Mouse (Mus musculus) embryonic facial prominence, embryonic 11.5 days (tissue): ENCODE data around the gene Dohh. TPM values are rescaled to one million over a fixed set of nuclear protein-coding genes. Genes with fewer than 3 reads are reported as not detected.
A peak's percentile ranks its signal among the peaks of the same experiment; 100 is the strongest.

Experiments
- ATAC-seq: fragments of 200-750 bp; cut with Nextera tagmentation; replicated peaks from 2 replicates; pipeline ENCODE4 v1.8.0; 2017; ENCODE audit warnings: low read depth; ENCODE audit not compliant: insufficient number of reproducible peaks, low FRiP score, low TSS enrichment
- DNase-seq: peaks from one replicate; pipeline ENCODE4 v3.0.0-alpha.2; 2015; ENCODE audit warnings: low spot score
- H3K27ac ChIP-seq: fragments of 300-500 bp; sonication (generic); replicated peaks from 2 replicates; pipeline ENCODE4 v1.5.1; 2014; ENCODE audit warnings: mild to moderate bottlenecking, low read depth, low read length, control low read depth
- H3K27me3 ChIP-seq: fragments of 300-500 bp; sonication (generic); 2 replicates; pipeline ENCODE4 v1.6.1; 2014; ENCODE audit warnings: mild to moderate bottlenecking, low read length, moderate library complexity, mixed read lengths; ENCODE audit not compliant: control insufficient read depth, insufficient read depth
- H3K36me3 ChIP-seq: fragments of 300-500 bp; sonication (generic); replicated peaks from 2 replicates; pipeline ENCODE4 v1.6.1; 2014; ENCODE audit warnings: low read depth, mild to moderate bottlenecking, low read length, moderate library complexity, mixed read lengths; ENCODE audit not compliant: control insufficient read depth, insufficient read depth
- H3K4me1 ChIP-seq: fragments of 300-500 bp; sonication (generic); 2 replicates; pipeline ENCODE4 v1.6.1; 2014; ENCODE audit warnings: low read length, mixed read lengths; ENCODE audit not compliant: control insufficient read depth, insufficient read depth
- H3K4me2 ChIP-seq: fragments of 300-500 bp; sonication (generic); 2 replicates; pipeline ENCODE4 v1.6.1; 2014; ENCODE audit warnings: low read depth, mild to moderate bottlenecking, control low read depth, low read length, moderate library complexity
- H3K4me3 ChIP-seq: fragments of 300-500 bp; sonication (generic); 2 replicates; pipeline ENCODE4 v1.5.1; 2014; ENCODE audit warnings: low read depth, low read length, control low read depth
- H3K9ac ChIP-seq: fragments of 300-500 bp; sonication (generic); replicated peaks from 2 replicates; pipeline ENCODE4 v1.6.1; 2014; ENCODE audit warnings: mild to moderate bottlenecking, control low read depth, low read length
- H3K9me3 ChIP-seq: fragments of 300-500 bp; sonication (generic); replicated peaks from 2 replicates; pipeline ENCODE4 v1.6.1; 2016; ENCODE audit warnings: mild to moderate bottlenecking, low read length, inconsistent platforms, mixed read lengths; ENCODE audit not compliant: control insufficient read depth
- WGBS: fragments of 180-500 bp; shearing (Covaris S2); extraction: QIAGEN DNeasy Blood & Tissue Kit; methylation state at CpG from one replicate; pipeline ENCODE4 v1.1.7; 2014; 5-methylcytosine and 5-hydroxymethylcytosine counted together
- polyA plus RNA-seq: library from polyadenylated mRNA; unstranded; fragments of >200 nt; fragmentation: Nextera tagmentation; extraction: Ambion mirVana; gene quantifications from 2 replicates; pipeline ENCODE4 v1.2.1, GENCODE M21; 2014

The Dohh gene
- polyA plus RNA-seq, 1 experiment from 2014 or later: 45.0 TPM

DNA sequence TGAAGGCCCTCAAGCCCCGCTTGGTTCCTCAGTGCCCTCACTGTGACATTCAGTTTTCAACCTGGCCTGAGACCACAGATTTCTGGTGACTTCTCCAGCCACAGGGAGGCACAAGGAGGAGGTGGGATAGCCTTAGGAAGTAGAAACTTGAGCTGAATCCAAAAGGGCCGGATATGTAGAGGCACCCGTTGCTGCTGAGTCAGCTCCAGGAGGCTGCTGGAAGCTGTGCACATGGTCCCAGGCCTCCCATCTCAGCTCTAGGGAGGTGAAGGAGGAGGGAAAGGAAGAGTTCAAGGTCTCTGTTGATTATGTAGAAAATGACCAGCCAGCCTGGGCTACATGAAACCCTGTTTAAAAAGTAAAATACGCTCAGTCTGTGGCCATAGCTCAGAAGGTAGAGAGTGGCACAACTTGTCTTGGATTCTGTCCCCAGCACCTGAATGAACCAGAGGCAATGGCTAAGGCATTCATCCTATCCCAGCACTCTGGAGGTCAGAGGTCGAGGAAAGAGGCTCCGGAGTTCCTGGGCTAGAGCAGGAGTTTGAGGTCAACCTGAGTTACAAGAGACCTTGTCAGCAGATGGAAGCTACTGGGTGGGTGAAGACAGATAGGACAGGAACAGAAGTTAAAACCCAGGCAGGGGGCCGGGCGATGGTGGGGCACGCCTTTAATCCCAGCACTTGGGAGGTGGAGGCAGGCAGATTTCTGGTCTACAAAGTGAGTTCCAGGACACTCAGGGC, 29.3 kb upstream of the Dohh start:
- DNase-seq: no peak
- no peak for ATAC-seq
- Histone ChIP-seq H3K4me1 (no peaks in the 10 kb centered on the region; the same call in 1 of the 2 replicates), H3K36me3 (no peaks in the 10 kb centered on the region), H3K27ac (no peak overlapping the region), H3K9me3 (no peaks in the 10 kb centered on the region), H3K4me3 (no peak overlapping the region), H3K27me3 (no peaks in the 10 kb centered on the region), H3K4me2 (no peak overlapping the region), H3K9ac (no peak overlapping the region)
- 55% methylated on average over 9 of the region's 9 CpGs for WGBS

DNA sequence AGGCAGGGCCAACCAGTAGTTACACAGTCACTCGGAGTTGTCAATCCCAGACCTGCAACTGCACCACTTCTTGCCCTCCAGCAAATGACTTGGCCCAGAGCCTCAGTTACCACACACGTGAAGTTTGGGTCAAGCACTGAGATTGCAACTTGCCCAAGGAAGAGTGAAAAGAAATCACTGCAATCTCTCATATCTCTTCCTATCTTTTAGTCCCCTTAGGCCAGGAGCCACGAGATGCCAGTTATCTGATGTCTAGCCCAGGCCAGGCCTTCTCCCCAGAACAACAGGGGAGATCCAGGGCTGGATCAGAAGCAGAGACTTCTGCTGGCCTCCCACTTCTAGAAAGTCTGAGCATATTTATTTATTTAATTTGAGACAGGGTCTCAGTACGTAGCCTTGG, 28.7 kb upstream of the Dohh start:
- WGBS: 88% methylated on average over 4 of the region's 4 CpGs
- Histone ChIP-seq H3K27me3 (no peaks in the 10 kb centered on the region), H3K9me3 (no peaks in the 10 kb centered on the region), H3K4me2 (no peak overlapping the region), H3K27ac (no peak overlapping the region), H3K4me1 (no peaks in the 10 kb centered on the region; the same call in 1 of the 2 replicates), H3K36me3 (no peaks in the 10 kb centered on the region), H3K9ac (no peak overlapping the region), H3K4me3 (no peak overlapping the region)
- no peak for DNase-seq
- ATAC-seq: no peak

DNA sequence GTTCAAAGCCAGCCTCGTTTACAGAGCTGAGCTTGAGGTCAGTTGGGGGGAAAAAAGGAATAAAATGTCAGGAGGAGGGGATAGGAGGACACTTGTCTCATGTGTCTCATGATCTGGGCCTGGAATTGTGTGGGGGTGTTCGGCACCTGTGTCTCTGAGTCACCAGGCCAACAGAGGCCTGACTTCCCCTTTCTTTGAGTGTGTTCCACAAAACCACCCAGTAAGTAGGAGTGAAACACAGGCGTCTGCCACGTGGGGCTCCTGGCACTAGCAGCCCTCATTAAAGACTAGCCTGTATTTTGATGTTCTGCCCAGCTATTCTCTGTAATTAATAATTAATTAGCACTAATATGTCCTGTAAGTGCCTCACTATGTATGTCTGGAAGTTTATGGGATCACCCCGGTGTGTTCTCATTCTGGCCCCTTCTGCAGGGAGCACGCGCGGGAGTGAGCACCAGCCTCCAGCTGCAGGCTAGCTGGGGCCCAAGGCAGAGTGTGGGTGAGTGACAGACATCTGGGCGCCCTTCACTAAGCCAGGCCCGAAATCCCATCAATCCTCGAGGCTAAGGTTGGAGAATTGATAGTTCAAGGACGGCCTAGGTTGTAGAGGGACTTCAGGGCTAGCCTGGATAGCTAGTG, 27.8 kb upstream of the Dohh start:
- no peak for ATAC-seq
- H3K4me1 ChIP-seq: no peaks in the 10 kb centered on the region; the same call in 1 of the 2 replicates
- H3K36me3 ChIP-seq: no peaks in the 10 kb centered on the region
- H3K9me3 ChIP-seq: no peaks in the 10 kb centered on the region
- no peak overlapping the region for H3K27ac ChIP-seq
- H3K4me2 ChIP-seq: no peak overlapping the region
- H3K4me3 ChIP-seq: no peak overlapping the region
- no peaks in the 10 kb centered on the region for H3K27me3 ChIP-seq
- no peak overlapping the region for H3K9ac ChIP-seq
- 54% methylated on average over 12 of the region's 12 CpGs for WGBS
- no peak for DNase-seq

DNA sequence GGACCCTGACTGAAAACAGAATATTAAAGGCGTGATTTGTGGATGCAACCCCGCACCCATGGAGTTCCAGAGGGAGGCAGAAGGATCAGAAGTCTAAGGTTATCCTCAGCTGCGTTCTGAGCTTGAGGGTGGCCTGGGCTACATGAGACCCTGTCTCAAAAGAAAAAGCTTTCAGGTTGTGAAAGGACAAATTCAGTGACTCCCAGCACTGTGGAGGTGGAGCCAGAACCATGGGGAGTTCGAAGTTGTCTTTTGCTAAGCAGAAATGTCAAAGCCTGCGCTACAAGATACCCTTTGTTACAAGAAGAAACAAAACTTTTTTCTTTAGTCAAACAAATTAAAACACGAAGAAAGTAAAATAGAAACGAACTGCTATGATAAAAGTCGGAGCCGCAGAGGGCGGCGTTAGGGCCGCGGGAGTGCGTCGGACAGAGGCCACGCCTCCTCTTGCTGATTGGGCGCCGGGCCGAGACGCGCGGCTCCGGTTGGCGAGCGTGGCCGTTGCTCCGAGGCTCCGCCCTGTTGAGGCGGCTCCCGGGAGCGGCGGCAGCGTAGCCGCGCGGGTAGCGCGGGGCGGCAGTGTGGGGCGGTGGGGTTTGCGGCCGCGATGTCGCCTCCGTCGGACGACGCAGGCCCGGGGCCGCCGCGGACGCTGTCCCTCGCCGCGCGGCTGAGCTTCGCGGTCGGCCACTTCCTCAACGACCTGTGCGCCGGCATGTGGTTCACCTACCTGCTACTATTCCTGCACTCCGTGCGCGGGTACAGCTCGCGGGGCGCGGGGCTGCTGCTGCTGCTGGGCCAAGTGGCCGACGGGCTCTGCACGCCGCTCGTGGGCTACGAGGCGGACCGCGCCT, 27.0 kb upstream of the Dohh start, which contains the start of gene Mfsd12:
Mfsd12 (plus strand) TSS at position 501 of the 854 bp plus-strand sequence.
- peak; percentile 70 for ATAC-seq
- Histone ChIP-seq H3K4me2 (peak within 1 kb of the TSS; percentile 97), H3K4me3 (peak within 1 kb of the TSS; percentile 67), H3K9me3 (no peaks in the 10 kb centered on the region), H3K9ac (peak within 1 kb of the TSS; percentile 70), H3K27me3 (no peaks in the 10 kb centered on the region), H3K36me3 (no peaks in the 10 kb centered on the region; the same call in 1 of the 2 replicates), H3K4me1 (no peaks in the 10 kb centered on the region; the same call in 1 of the 2 replicates), H3K27ac (no peak within 1 kb of the TSS)
- DNase-seq: peak; percentile 92
- 2% methylated on average over 61 of the region's 79 CpGs for WGBS

DNA sequence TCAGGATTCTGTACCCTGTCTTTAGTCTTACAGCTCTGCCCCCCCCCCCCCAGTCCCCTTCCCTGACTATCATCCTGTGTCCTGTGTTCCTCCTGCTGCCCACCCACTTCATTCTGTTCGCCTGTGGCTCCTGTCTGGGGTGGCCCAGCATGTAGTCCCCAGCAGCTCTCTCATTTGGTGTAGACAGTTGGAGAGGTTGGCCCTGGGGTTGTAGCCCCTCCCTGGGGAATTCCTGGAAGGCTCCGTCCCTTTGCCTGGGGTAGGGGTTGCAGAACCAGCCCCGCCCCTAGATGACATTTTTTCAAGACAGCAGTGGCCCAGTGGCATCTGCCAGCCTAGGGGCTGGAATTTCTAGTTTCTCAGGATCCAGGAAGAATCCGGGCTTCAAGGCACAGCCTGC, 26.0 kb upstream of the Dohh start:
- Histone ChIP-seq H3K4me3 (peak overlapping the region; percentile 67), H3K4me2 (peak overlapping the region; percentile 97), H3K9ac (peak overlapping the region; percentile 70), H3K36me3 (no peaks in the 10 kb centered on the region; the same call in 1 of the 2 replicates), H3K27ac (no peak overlapping the region), H3K27me3 (peaks cover 4% of the 10 kb centered on the region), H3K4me1 (no peaks in the 10 kb centered on the region; the same call in 1 of the 2 replicates), H3K9me3 (no peaks in the 10 kb centered on the region)
- DNase-seq (no peak), ATAC-seq (no peak)
- 28% methylated on average over 4 of the region's 4 CpGs for WGBS

DNA sequence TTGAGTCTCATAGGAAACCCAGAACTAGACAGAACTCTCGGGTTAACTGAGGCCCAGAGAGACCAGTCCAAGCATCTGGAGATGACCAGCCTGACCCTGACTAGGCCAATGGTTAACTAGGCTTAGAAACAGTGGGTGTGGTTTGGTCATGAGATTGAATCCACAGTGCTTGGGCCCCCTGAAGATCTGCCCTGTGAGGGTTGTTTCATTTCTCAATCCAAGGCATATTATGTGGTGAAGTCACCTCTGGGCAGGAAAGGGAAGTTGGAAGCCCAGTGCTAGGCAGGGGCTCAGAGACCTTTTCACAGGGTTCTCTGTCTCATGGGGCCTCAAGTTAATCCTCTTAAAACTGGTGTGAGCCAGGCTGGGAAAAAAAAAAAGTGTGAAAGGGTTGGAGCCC, 25.4 kb upstream of the Dohh start:
- Histone ChIP-seq H3K27ac (no peak overlapping the region), H3K9ac (no peak overlapping the region), H3K4me1 (peaks cover 4% of the 10 kb centered on the region; the same call in 1 of the 2 replicates), H3K27me3 (peaks cover 10% of the 10 kb centered on the region), H3K4me2 (no peak overlapping the region), H3K9me3 (no peaks in the 10 kb centered on the region), H3K4me3 (no peak overlapping the region), H3K36me3 (no peaks in the 10 kb centered on the region; the same call in 1 of the 2 replicates)
- ATAC-seq: no peak
- 64% methylated on average over 1 of the region's 1 CpGs for WGBS
- no peak for DNase-seq

DNA sequence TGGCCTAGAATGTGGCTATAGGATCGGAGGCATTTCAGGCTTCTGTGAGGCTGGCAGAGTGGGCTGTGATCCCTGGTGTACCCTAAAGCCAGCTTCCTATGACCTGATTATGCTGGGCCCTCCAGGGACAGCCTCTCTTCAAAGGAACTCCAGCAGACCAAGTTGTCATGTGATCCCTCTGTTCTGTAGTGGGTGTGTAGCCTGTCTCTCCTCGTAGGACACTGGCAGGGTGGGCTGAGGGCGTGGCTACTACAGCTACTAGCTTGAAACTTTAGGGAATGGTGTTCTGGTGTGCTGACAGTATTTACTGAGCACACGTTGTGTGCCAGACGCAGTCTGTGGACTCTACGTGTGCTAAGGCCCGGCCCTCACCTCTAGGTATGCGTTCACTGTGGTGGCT, 23.5 kb upstream of the Dohh start:
- H3K36me3 ChIP-seq: no peaks in the 10 kb centered on the region; the same call in 1 of the 2 replicates
- WGBS: 73% methylated on average over 8 of the region's 8 CpGs
- H3K9ac ChIP-seq: no peak overlapping the region
- no peaks in the 10 kb centered on the region for H3K9me3 ChIP-seq
- peaks cover 20% of the 10 kb centered on the region for H3K27me3 ChIP-seq
- no peak overlapping the region for H3K4me3 ChIP-seq
- no peak for DNase-seq
- H3K4me2 ChIP-seq: no peak overlapping the region
- ATAC-seq: no peak
- 0 out of 2 replicates have a peak overlapping the region, but pooled peaks have one; percentile 35 for H3K27ac ChIP-seq
- H3K4me1 ChIP-seq: peaks cover 11% of the 10 kb centered on the region
